Mouse (Mus musculus): ENCODE measurements around the gene Prdm11. TPM values are rescaled to one million over a fixed set of nuclear protein-coding genes. Genes with fewer than 3 reads are reported as not detected.

Prdm11 gene
- polyA plus RNA-seq, 1 experiment from 2014 or later: 1.8 TPM

- H3K9me3 ChIP-seq: no peaks in the 10 kb centered on the region
These were observed 40.9 kb downstream of the Prdm11 start for GRCm38 (mm10) chr2:93005028-93005427.

GRCm38 (mm10) chr2:92991976-92992375, 54.0 kb downstream of the Prdm11 start:
- no peak for ATAC-seq
- Histone ChIP-seq H3K4me3 (replicated peaks) (no peak overlapping the region), H3K9me3 (no peaks in the 10 kb centered on the region), H3K27ac (no peak overlapping the region), H3K27me3 (no peaks in the 10 kb centered on the region), H3K4me2 (replicated peaks) (no peak overlapping the region), H3K36me3 (peaks cover 19% of the 10 kb centered on the region), H3K4me1 (replicated peaks) (peaks cover 19% of the 10 kb centered on the region), H3K9ac (replicated peaks) (no peak overlapping the region)
- WGBS: 93% methylated on average over 5 of the region's 5 CpGs

More at GRCm38 (mm10) chr2:93005028-93005427, 40.9 kb downstream of the Prdm11 start:
- no peak for ATAC-seq
- no peaks in the 10 kb centered on the region for H3K4me1 ChIP-seq (replicated peaks)
- H3K36me3 ChIP-seq: peaks cover 21% of the 10 kb centered on the region
- H3K4me3 ChIP-seq (replicated peaks): no peak overlapping the region
- H3K27ac ChIP-seq: no peak overlapping the region
- no peak overlapping the region for H3K9ac ChIP-seq (replicated peaks)
- H3K27me3 ChIP-seq: no peaks in the 10 kb centered on the region
- H3K4me2 ChIP-seq (replicated peaks): no peak overlapping the region
- 76% methylated on average over 4 of the region's 4 CpGs for WGBS

- Histone ChIP-seq H3K4me1 (replicated peaks) (peaks cover 19% of the 10 kb centered on the region), H3K9ac (replicated peaks) (no peak overlapping the region), H3K36me3 (peaks cover 28% of the 10 kb centered on the region), H3K27me3 (no peaks in the 10 kb centered on the region), H3K27ac (no peak overlapping the region), H3K4me2 (replicated peaks) (no peak overlapping the region), H3K9me3 (no peaks in the 10 kb centered on the region), H3K4me3 (replicated peaks) (no peak overlapping the region)
- no peak for ATAC-seq
- 87% methylated on average over 9 of the region's 9 CpGs for WGBS
These were observed 56.4 kb downstream of the Prdm11 start for GRCm38 (mm10) chr2:92989593-92989992.

GRCm38 (mm10) chr2:92987901-92988631, 57.9 kb downstream of the Prdm11 start:
- Histone ChIP-seq H3K9ac (replicated peaks) (no peak overlapping the region), H3K27ac (peak overlapping the region; percentile 48)
- peak; percentile 88 for ATAC-seq

GRCm38 (mm10) chr2:92987108-92987618, 58.8 kb downstream of the Prdm11 start:
- Histone ChIP-seq H3K9me3 (no peaks in the 10 kb centered on the region), H3K27ac (peak overlapping the region; percentile 25; the same call in 1 of the 2 replicates), H3K27me3 (no peaks in the 10 kb centered on the region), H3K4me2 (replicated peaks) (no peak overlapping the region), H3K4me1 (replicated peaks) (peaks cover 19% of the 10 kb centered on the region), H3K4me3 (replicated peaks) (no peak overlapping the region), H3K9ac (replicated peaks) (no peak overlapping the region), H3K36me3 (peaks cover 14% of the 10 kb centered on the region)
- ATAC-seq: no peak
- WGBS: 81% methylated on average over 7 of the region's 7 CpGs

More at GRCm38 (mm10) chr2:92987901-92988631, 57.9 kb downstream of the Prdm11 start:
- WGBS: 23% methylated on average over 17 of the region's 19 CpGs
- Histone ChIP-seq H3K4me3 (replicated peaks) (no peak overlapping the region), H3K9me3 (no peaks in the 10 kb centered on the region), H3K27me3 (no peaks in the 10 kb centered on the region), H3K4me1 (replicated peaks) (peaks cover 19% of the 10 kb centered on the region), H3K4me2 (replicated peaks) (peak overlapping the region; percentile 11; the same call in 1 of the 2 replicates), H3K36me3 (peaks cover 22% of the 10 kb centered on the region)

GRCm38 (mm10) chr2:92985600-92985999, 60.4 kb downstream of the Prdm11 start:
- Histone ChIP-seq H3K4me2 (replicated peaks) (no peak overlapping the region), H3K27ac (no peak overlapping the region), H3K36me3 (peaks cover 9% of the 10 kb centered on the region; the same call in 1 of the 2 replicates), H3K27me3 (no peaks in the 10 kb centered on the region), H3K4me3 (replicated peaks) (no peak overlapping the region), H3K4me1 (replicated peaks) (peaks cover 15% of the 10 kb centered on the region), H3K9me3 (no peaks in the 10 kb centered on the region), H3K9ac (replicated peaks) (no peak overlapping the region)
- 62% methylated on average over 7 of the region's 7 CpGs for WGBS
- no peak for ATAC-seq

- Histone ChIP-seq H3K9ac (replicated peaks) (no peak overlapping the region), H3K27ac (no peak overlapping the region), H3K4me3 (replicated peaks) (no peak overlapping the region), H3K4me2 (replicated peaks) (no peak overlapping the region), H3K27me3 (no peaks in the 10 kb centered on the region), H3K9me3 (no peaks in the 10 kb centered on the region), H3K4me1 (replicated peaks) (peaks cover 15% of the 10 kb centered on the region), H3K36me3 (peaks cover 12% of the 10 kb centered on the region)
- ATAC-seq: no peak
- 92% methylated on average over 2 of the region's 2 CpGs for WGBS
These were observed 60.8 kb downstream of the Prdm11 start for GRCm38 (mm10) chr2:92985171-92985570.

- Histone ChIP-seq H3K9ac (replicated peaks) (no peak overlapping the region), H3K4me1 (replicated peaks) (peaks cover 15% of the 10 kb centered on the region), H3K27ac (no peak overlapping the region), H3K9me3 (no peaks in the 10 kb centered on the region), H3K4me3 (replicated peaks) (no peak overlapping the region), H3K4me2 (replicated peaks) (no peak overlapping the region), H3K27me3 (no peaks in the 10 kb centered on the region), H3K36me3 (peaks cover 19% of the 10 kb centered on the region)
- no peak for ATAC-seq
- 92% methylated on average over 7 of the region's 7 CpGs for WGBS
These were observed 61.5 kb downstream of the Prdm11 start for GRCm38 (mm10) chr2:92984321-92985108.

GRCm38 (mm10) chr2:92983273-92983620, 62.7 kb downstream of the Prdm11 start:
- H3K4me2 ChIP-seq (replicated peaks): no peak overlapping the region
- H3K9ac ChIP-seq (replicated peaks): no peak overlapping the region
- WGBS: 89% methylated on average over 4 of the region's 4 CpGs
- H3K4me1 ChIP-seq (replicated peaks): peaks cover 8% of the 10 kb centered on the region
- H3K27me3 ChIP-seq: no peaks in the 10 kb centered on the region
- no peak for ATAC-seq
- H3K27ac ChIP-seq: no peak overlapping the region
- H3K36me3 ChIP-seq: peaks cover 31% of the 10 kb centered on the region
- no peak overlapping the region for H3K4me3 ChIP-seq (replicated peaks)
- no peaks in the 10 kb centered on the region for H3K9me3 ChIP-seq

GRCm38 (mm10) chr2:92982591-92983272, 63.2 kb downstream of the Prdm11 start:
- Histone ChIP-seq H3K27me3 (no peaks in the 10 kb centered on the region), H3K4me1 (replicated peaks) (peaks cover 3% of the 10 kb centered on the region), H3K27ac (no peak overlapping the region), H3K9me3 (no peaks in the 10 kb centered on the region), H3K9ac (replicated peaks) (no peak overlapping the region), H3K4me2 (replicated peaks) (no peak overlapping the region), H3K36me3 (peaks cover 31% of the 10 kb centered on the region), H3K4me3 (replicated peaks) (no peak overlapping the region)
- no peak for ATAC-seq
- 85% methylated on average over 8 of the region's 8 CpGs for WGBS

- H3K4me1 ChIP-seq (replicated peaks): no peaks in the 10 kb centered on the region
- no peak for ATAC-seq
- no peak overlapping the region for H3K4me2 ChIP-seq (replicated peaks)
- WGBS: 95% methylated on average over 10 of the region's 10 CpGs
- H3K9ac ChIP-seq (replicated peaks): no peak overlapping the region
- H3K4me3 ChIP-seq (replicated peaks): no peak overlapping the region
- H3K9me3 ChIP-seq: no peaks in the 10 kb centered on the region
- H3K27ac ChIP-seq: no peak overlapping the region
- H3K27me3 ChIP-seq: no peaks in the 10 kb centered on the region
- H3K36me3 ChIP-seq: peaks cover 37% of the 10 kb centered on the region
These were observed 65.8 kb downstream of the Prdm11 start for GRCm38 (mm10) chr2:92980165-92980564.

Data from midbrain, embryonic 13.5 days (tissue).